ENCODE assay signal across 1 mouse cellular context in the genomic region with DNA sequence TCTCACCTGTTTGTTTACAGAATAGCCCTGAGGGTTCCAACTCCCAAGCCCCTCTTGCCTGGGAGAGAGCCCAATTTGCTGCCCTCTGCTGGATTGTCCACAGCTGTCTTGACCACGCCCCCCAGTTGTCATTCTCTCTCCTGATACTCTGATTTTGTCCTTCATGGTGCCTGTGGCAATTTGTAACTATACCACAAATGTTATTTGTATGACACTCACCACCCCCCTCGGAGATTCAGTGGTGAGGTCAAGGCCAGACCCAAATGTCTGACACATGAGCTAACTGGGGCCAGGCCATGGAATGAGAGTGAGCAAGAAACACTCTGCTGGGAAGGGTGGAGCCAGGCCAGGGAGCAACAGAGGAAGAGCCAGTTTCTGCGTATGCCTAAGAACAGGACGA.
TF ChIP-seq lines count a peak whose summit lies in the region.

No protein-coding gene starts in this region.

TF ChIP-seq in MEL, 35 proteins besides CTCF, POLR2A, EP300 and RAD21:
- peak; percentile 49 for TF ChIP-seq SMC3 (IDR thresholded peaks at IDR 0.05; ENCODE audit: low read depth, low read length)
- no peak for TF ChIP-seq ELF1 (IDR thresholded peaks at IDR 0.05; ENCODE audit: low read depth, low read length)
- TF ChIP-seq HCFC1 (IDR thresholded peaks at IDR 0.05; ENCODE audit: low read depth, low read length) = no peak
- no peak for TF ChIP-seq ZC3H11A (IDR thresholded peaks at IDR 0.05; ENCODE audit: low read depth, low read length)
- TF ChIP-seq SIN3A (IDR thresholded peaks at IDR 0.05; ENCODE audit: low read length) = no peak
- no peak for TF ChIP-seq UBTF (IDR thresholded peaks at IDR 0.05; ENCODE audit: borderline replicate concordance, insufficient read depth, low read depth, low read length)
